Mouse (Mus musculus): ENCODE measurements around the gene Prrx2. TPM values are rescaled to one million over a fixed set of nuclear protein-coding genes. Genes with fewer than 3 reads are reported as not detected.

Prrx2 gene
- polyA plus RNA-seq, 1 experiment = 4.0 TPM

Other genes starting within 250 kb of the Prrx2 start
- gene Cstad, start 239.9 kb upstream of the Prrx2 start, polyA plus RNA-seq (2012; rRNA removed) = 4.2 and 5.7 TPM in 2 replicates
- gene 1700001O22Rik, start 31.3 kb upstream of the Prrx2 start, polyA plus RNA-seq (2012; rRNA removed) = 10.8 and 12.3 TPM in 2 replicates
- gene Ntmt1, start 27.1 kb upstream of the Prrx2 start, polyA plus RNA-seq (2012; rRNA removed) = 40.5 and 48.8 TPM in 2 replicates
- 41.2 and 45.1 TPM in 2 replicates for gene Asb6, start 4.6 kb upstream of the Prrx2 start, polyA plus RNA-seq (2012; rRNA removed)
- 8.3 and 9.3 TPM in 2 replicates for gene Ptges, start 94.9 kb downstream of the Prrx2 start, polyA plus RNA-seq (2012; rRNA removed)
- 30.6 and 33.6 TPM in 2 replicates for gene Tor1b, start 118.0 kb downstream of the Prrx2 start, polyA plus RNA-seq (2012; rRNA removed)
- 45.7 and 53.9 TPM in 2 replicates for gene Tor1a, start 133.0 kb downstream of the Prrx2 start, polyA plus RNA-seq (2012; rRNA removed)
- 114 and 118 TPM in 2 replicates for gene BC005624, start 147.2 kb downstream of the Prrx2 start, polyA plus RNA-seq (2012; rRNA removed)
- gene Usp20, start 147.3 kb downstream of the Prrx2 start, polyA plus RNA-seq (2012; rRNA removed) = 43.4 and 48.1 TPM in 2 replicates

Data from frontal cortex, adult 2 months (tissue).